Mouse (Mus musculus): ENCODE measurements at regions not wholly inside any gene's neighbourhood (a gene's known extent, or its start where the extent isn't known, plus 50 kb on each side); places are given as distances from the start of the nearest gene placed in this dataset.

DNA sequence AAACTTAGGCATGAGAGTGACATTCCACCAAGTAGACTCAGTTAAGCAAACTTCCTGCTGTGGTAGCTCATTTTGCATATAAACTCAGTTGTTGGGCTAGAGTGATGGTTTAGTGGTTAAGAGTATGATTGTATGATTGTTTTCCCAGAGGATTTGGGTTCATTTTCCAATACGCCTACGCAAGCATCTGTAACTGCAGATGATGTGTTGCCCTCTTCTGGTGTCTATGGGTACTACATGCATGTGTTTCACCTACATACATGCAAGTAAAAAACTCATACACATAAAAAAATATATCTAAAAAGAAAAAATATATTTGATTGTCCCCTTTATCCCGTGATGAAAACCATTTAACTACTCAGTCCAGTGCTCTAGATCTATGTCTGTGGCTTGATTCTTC lies 132.0 kb upstream of the Agtr2 start:
- ATAC-seq (ENCODE audit: low FRiP score, low TSS enrichment) (no peak), DNase-seq (ENCODE audit: low spot score) (no peak)
- H3K4me3 ChIP-seq (ENCODE audit: low read depth, low read length), result no peak overlapping the region
- H3K36me3 ChIP-seq (ENCODE audit: control insufficient read depth, insufficient read depth, low read length), result no peaks in the 10 kb centered on the region
- no peaks in the 10 kb centered on the region for H3K27me3 ChIP-seq (ENCODE audit: control insufficient read depth, insufficient read depth, low read length)
- H3K9ac ChIP-seq (ENCODE audit: low read length), result no peak overlapping the region
- no peak overlapping the region for H3K27ac ChIP-seq (replicated peaks)
- WGBS, result 26% methylated on average over 3 of the region's 3 CpGs
- TF ChIP-seq CTCF (IDR thresholded peaks at IDR 0.05; ENCODE audit: low read depth), result peak; percentile 62
- no peak for TF ChIP-seq EP300 (optimal IDR thresholded peaks at IDR 0.05)
- H3K4me2 ChIP-seq (replicated peaks; ENCODE audit: low read depth), result no peak overlapping the region
- no peaks in the 10 kb centered on the region for H3K4me1 ChIP-seq (replicated peaks; ENCODE audit: control insufficient read depth, insufficient read depth)
- no peaks in the 10 kb centered on the region for H3K9me3 ChIP-seq (ENCODE audit: control insufficient read depth, low read length)

DNA sequence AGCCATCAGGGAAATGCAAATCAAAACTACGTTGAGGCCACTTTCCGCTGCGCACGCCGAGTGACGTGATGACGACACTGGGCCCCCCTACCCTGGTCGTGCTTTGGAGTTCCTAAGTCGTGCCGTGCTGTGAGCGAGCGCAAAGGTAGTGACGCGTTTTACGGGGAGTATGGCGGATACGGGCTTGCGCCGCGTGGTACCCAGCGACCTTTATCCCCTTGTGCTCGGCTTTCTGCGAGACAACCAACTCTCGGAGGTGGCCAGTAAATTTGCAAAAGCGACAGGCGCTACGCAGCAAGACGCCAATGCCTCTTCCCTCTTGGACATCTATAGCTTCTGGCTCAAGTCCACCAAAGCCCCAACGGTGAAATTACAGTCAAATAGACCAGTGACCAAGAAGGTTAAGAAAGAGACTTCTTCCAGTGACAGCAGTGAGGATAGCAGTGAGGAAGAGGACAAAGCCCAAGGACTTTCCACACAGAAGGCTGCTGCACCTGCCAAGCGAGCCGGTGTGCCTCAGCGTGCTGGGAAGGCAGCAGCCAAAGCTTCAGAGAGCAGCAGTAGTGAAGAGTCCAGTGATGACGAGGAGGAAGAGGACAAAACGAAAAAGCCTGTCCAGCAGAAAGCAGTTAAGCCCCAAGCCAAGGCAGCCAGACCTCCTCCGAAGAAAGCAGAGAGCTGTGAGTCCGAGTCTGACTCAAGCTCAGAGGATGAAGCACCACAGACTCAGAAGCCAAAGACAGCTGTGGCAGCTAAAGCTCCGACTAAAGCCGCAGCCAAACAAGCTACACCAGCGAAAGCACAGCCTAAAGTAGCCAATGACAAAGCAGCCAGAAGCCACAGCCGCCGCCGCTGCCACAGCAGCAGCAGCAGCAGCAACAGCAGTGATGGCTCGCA lies 123.3 kb upstream of the Agtr2 start:
- Histone ChIP-seq H3K9me3 (ENCODE audit: control insufficient read depth, low read length) (no peaks in the 10 kb centered on the region), H3K9ac (ENCODE audit: low read length) (no peak overlapping the region; the same call in 1 of the 2 replicates), H3K27me3 (ENCODE audit: control insufficient read depth, insufficient read depth, low read length) (no peaks in the 10 kb centered on the region), H3K4me1 (replicated peaks; ENCODE audit: control insufficient read depth, insufficient read depth) (no peaks in the 10 kb centered on the region), H3K27ac (replicated peaks) (0 out of 2 replicates have a peak overlapping the region, but pooled peaks have one; percentile 18), H3K36me3 (ENCODE audit: control insufficient read depth, insufficient read depth, low read length) (no peaks in the 10 kb centered on the region), H3K4me2 (replicated peaks; ENCODE audit: low read depth) (peak overlapping the region; percentile 60), H3K4me3 (ENCODE audit: low read depth, low read length) (peak overlapping the region; percentile 33)
- WGBS, result 15% methylated on average over 43 of the region's 43 CpGs
- ATAC-seq (ENCODE audit: low FRiP score, low TSS enrichment) (peak; percentile 32; the same call in 1 of the 2 replicates), DNase-seq (ENCODE audit: low spot score) (peak; percentile 19)
- no peak for TF ChIP-seq EP300 (optimal IDR thresholded peaks at IDR 0.05)
- TF ChIP-seq CTCF (IDR thresholded peaks at IDR 0.05; ENCODE audit: low read depth), result no peak

DNA sequence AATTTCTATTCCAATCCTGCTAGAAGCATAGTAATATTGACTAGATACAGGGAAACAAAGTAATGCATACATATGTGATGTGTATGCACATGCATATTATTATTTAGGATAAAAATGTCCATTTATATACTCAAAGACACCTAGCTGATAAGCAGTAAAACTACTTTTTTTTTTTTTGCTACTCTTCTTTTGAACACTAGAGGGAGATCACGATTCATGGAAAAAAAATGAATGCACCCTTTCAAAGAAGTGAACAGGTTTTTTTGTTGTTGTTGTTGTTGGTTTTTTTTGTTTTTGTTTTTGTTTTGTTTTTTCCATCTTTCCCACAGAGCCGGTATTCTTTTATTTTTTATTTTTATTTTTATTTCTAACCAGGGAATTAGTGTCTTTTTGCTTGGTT lies 99.1 kb upstream of the Agtr2 start:
- no peak overlapping the region for H3K9ac ChIP-seq (ENCODE audit: low read length)
- H3K4me1 ChIP-seq (replicated peaks; ENCODE audit: control insufficient read depth, insufficient read depth), result no peaks in the 10 kb centered on the region
- no peak overlapping the region for H3K27ac ChIP-seq (replicated peaks)
- no peak overlapping the region for H3K4me2 ChIP-seq (replicated peaks; ENCODE audit: low read depth)
- H3K9me3 ChIP-seq (ENCODE audit: control insufficient read depth, low read length), result no peaks in the 10 kb centered on the region
- ATAC-seq (ENCODE audit: low FRiP score, low TSS enrichment), result no peak
- DNase-seq (ENCODE audit: low spot score), result no peak
- 11% methylated on average over 2 of the region's 2 CpGs for WGBS
- no peaks in the 10 kb centered on the region for H3K27me3 ChIP-seq (ENCODE audit: control insufficient read depth, insufficient read depth, low read length)
- no peaks in the 10 kb centered on the region for H3K36me3 ChIP-seq (ENCODE audit: control insufficient read depth, insufficient read depth, low read length)
- no peak for TF ChIP-seq EP300 (optimal IDR thresholded peaks at IDR 0.05)
- peak; percentile 67 for TF ChIP-seq CTCF (IDR thresholded peaks at IDR 0.05; ENCODE audit: low read depth)
- no peak overlapping the region for H3K4me3 ChIP-seq (ENCODE audit: low read depth, low read length)

DNA sequence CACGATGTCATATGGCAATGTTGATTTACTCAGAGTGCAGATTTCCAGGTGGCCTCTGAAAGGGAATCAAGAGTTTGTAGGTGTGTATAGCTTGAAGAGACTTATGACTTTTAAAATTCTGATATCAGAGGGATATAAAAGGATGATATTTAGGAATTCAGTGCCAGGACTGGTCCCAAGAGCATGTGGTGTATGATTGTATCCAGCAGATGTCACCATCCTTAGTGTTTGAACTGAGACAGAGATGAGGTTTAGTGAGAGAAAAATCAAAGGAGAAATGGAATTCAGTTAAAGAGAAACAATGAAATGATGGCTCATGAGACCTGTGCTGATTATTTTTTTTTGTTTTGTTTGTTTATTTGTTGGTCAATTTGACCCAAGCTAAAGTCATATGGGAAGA lies 94.4 kb upstream of the Agtr2 start:
- WGBS, result 38% methylated on average over 1 of the region's 1 CpGs
- no peak for TF ChIP-seq EP300 (optimal IDR thresholded peaks at IDR 0.05)
- peak; percentile 35 for TF ChIP-seq CTCF (IDR thresholded peaks at IDR 0.05; ENCODE audit: low read depth)
- no peaks in the 10 kb centered on the region for H3K9me3 ChIP-seq (ENCODE audit: control insufficient read depth, low read length)
- no peak overlapping the region for H3K4me2 ChIP-seq (replicated peaks; ENCODE audit: low read depth)
- DNase-seq (ENCODE audit: low spot score) (no peak), ATAC-seq (ENCODE audit: low FRiP score, low TSS enrichment) (no peak)
- H3K27me3 ChIP-seq (ENCODE audit: control insufficient read depth, insufficient read depth, low read length), result no peaks in the 10 kb centered on the region
- no peak overlapping the region for H3K27ac ChIP-seq (replicated peaks)
- H3K36me3 ChIP-seq (ENCODE audit: control insufficient read depth, insufficient read depth, low read length), result no peaks in the 10 kb centered on the region
- no peak overlapping the region for H3K4me3 ChIP-seq (ENCODE audit: low read depth, low read length)
- H3K4me1 ChIP-seq (replicated peaks; ENCODE audit: control insufficient read depth, insufficient read depth), result no peaks in the 10 kb centered on the region
- H3K9ac ChIP-seq (ENCODE audit: low read length), result no peak overlapping the region

DNA sequence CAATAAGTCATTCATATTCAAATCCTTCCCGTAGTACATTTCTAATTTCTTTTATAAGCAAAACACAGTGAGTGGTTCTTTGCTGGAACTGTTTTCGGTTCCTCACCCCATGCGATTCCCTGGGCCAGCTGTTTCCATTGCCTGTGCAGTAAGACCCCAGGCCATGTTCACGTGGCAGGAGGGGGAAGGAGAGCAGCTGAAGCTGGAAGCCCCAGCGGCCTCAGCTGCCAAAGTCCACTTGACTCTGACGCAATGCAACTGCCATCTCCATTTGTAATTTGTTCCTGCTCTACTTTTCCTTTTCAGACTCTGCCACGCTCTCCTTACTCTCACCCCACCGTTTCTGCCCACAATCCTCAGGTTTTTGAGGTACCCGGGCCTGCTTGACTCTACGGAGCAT lies 91.1 kb upstream of the Agtr2 start:
- Histone ChIP-seq H3K36me3 (ENCODE audit: control insufficient read depth, insufficient read depth, low read length) (no peaks in the 10 kb centered on the region), H3K27ac (replicated peaks) (no peak overlapping the region), H3K4me3 (ENCODE audit: low read depth, low read length) (no peak overlapping the region), H3K9me3 (ENCODE audit: control insufficient read depth, low read length) (no peaks in the 10 kb centered on the region), H3K27me3 (ENCODE audit: control insufficient read depth, insufficient read depth, low read length) (no peaks in the 10 kb centered on the region), H3K4me2 (replicated peaks; ENCODE audit: low read depth) (no peak overlapping the region), H3K4me1 (replicated peaks; ENCODE audit: control insufficient read depth, insufficient read depth) (no peaks in the 10 kb centered on the region), H3K9ac (ENCODE audit: low read length) (no peak overlapping the region)
- TF ChIP-seq EP300 (optimal IDR thresholded peaks at IDR 0.05) (no peak), CTCF (IDR thresholded peaks at IDR 0.05; ENCODE audit: low read depth) (no peak)
- ATAC-seq (ENCODE audit: low FRiP score, low TSS enrichment) (no peak), DNase-seq (ENCODE audit: low spot score) (no peak)
- WGBS, result 56% methylated on average over 10 of the region's 10 CpGs

DNA sequence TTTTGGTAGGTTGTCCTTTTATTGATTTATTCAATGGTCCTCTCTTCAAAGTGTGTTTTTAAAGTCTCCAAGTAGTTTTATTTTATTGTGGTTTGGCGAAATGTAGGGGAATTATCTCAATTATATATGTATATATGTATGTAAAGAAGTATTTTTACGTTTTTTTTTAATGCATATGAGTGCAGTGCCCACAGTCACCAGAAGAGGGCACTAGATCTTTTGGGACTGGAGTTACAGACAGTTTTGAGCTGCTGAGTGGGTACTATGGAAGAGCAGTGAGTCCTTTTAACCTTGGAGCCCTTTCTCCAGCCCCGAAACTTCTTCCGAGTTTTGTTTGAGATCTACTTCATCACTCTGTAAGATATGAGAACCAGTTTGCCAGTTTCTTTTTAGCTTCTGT lies 59.5 kb upstream of the Agtr2 start:
- Histone ChIP-seq H3K4me1 (replicated peaks; ENCODE audit: control insufficient read depth, insufficient read depth) (no peaks in the 10 kb centered on the region), H3K9me3 (ENCODE audit: control insufficient read depth, low read length) (no peaks in the 10 kb centered on the region), H3K9ac (ENCODE audit: low read length) (no peak overlapping the region), H3K4me2 (replicated peaks; ENCODE audit: low read depth) (no peak overlapping the region), H3K27ac (replicated peaks) (no peak overlapping the region), H3K4me3 (ENCODE audit: low read depth, low read length) (no peak overlapping the region), H3K36me3 (ENCODE audit: control insufficient read depth, insufficient read depth, low read length) (no peaks in the 10 kb centered on the region), H3K27me3 (ENCODE audit: control insufficient read depth, insufficient read depth, low read length) (no peaks in the 10 kb centered on the region)
- ATAC-seq (ENCODE audit: low FRiP score, low TSS enrichment), result no peak
- peak; percentile 63 for TF ChIP-seq CTCF (IDR thresholded peaks at IDR 0.05; ENCODE audit: low read depth)
- TF ChIP-seq EP300 (optimal IDR thresholded peaks at IDR 0.05), result no peak
- 51% methylated on average over 4 of the region's 4 CpGs for WGBS
- DNase-seq (ENCODE audit: low spot score), result peak; percentile 12

Measured in stomach, postnatal 0 days (tissue).